In genomic region chr1:134753751-134754630, GRCm38 (mm10) we compare ENCODE assay signal across 9 mouse cellular contexts.
DNase-seq lines count a peak whose midpoint lies in the region; ATAC-seq and TF ChIP-seq lines count a peak whose summit lies in the region.
"Had no signal": no experiment of that assay in that cellular context is flagged by ENCODE, and none has a peak within 500 bp of the region (broad histone marks: within the 10 kb centered on the region; RNA-seq: fewer than 3 reads in every experiment).

No protein-coding gene starts in this region.

- no peaks in the 10 kb centered on the region for H3K27me3 ChIP-seq in hindbrain, embryonic 13.5 days
- no peaks in the 10 kb centered on the region for H3K27me3 ChIP-seq in hindbrain, embryonic 14.5 days (ENCODE audit: control insufficient read depth, insufficient read depth, low read length)
- H3K27me3 ChIP-seq in heart, embryonic 14.5 days (ENCODE audit: control insufficient read depth, insufficient read depth, low read length), result no peaks in the 10 kb centered on the region
- no peaks in the 10 kb centered on the region for H3K27me3 ChIP-seq in lung, postnatal 0 days (replicated peaks; ENCODE audit: insufficient read depth, low read length)

- ATAC-seq in hindbrain, embryonic 13.5 days (ENCODE audit: low FRiP score), result no peak
- no peak; the same call in 1 of the 2 replicates for ATAC-seq in hindbrain, embryonic 14.5 days (ENCODE audit: low FRiP score)
- ATAC-seq in heart, embryonic 14.5 days (ENCODE audit: insufficient number of reproducible peaks, insufficient read depth, low FRiP score, low read depth), result peak; percentile 29; the same call in 1 of the 2 replicates
- ATAC-seq in lung, postnatal 0 days, result peak; percentile 74

- peaks cover 62% of the 10 kb centered on the region for H3K4me1 ChIP-seq in hindbrain, embryonic 13.5 days (replicated peaks)
- peaks cover 22% of the 10 kb centered on the region for H3K4me1 ChIP-seq in hindbrain, embryonic 14.5 days (replicated peaks; ENCODE audit: control insufficient read depth, insufficient read depth, low read length)
- H3K4me1 ChIP-seq in heart, embryonic 14.5 days (ENCODE audit: control insufficient read depth in 2 of 2, insufficient read depth in 2 of 2, low read length in 2 of 2), result peaks cover 31 to 50% of the 10 kb centered on the region in 2 experiments
- peaks cover 29% of the 10 kb centered on the region; the same call in 1 of the 2 replicates for H3K4me1 ChIP-seq in lung, postnatal 0 days (ENCODE audit: insufficient read depth, low read depth, low read length)

- TF ChIP-seq EP300 in lung, postnatal 0 days (IDR thresholded peaks at IDR 0.05), result 0 out of 2 replicates have a peak, but pooled peaks have one; percentile 26

- no peak overlapping the region for H3K4me2 ChIP-seq in hindbrain, embryonic 13.5 days
- no peak overlapping the region for H3K4me2 ChIP-seq in hindbrain, embryonic 14.5 days (replicated peaks)
- no peak overlapping the region for H3K4me2 ChIP-seq in heart, embryonic 14.5 days (ENCODE audit: low read length)
- no peak overlapping the region for H3K4me2 ChIP-seq in lung, postnatal 0 days (replicated peaks; ENCODE audit: low read depth, low read length)

- no peak overlapping the region for H3K4me3 ChIP-seq in hindbrain, embryonic 13.5 days
- H3K4me3 ChIP-seq in hindbrain, embryonic 14.5 days (replicated peaks; ENCODE audit: low read length), result no peak overlapping the region
- no peak overlapping the region for H3K4me3 ChIP-seq in heart, embryonic 14.5 days (ENCODE audit: control insufficient read depth in 1 of 2, insufficient read depth in 1 of 2, low read depth in 1 of 2, low read length in 2 of 2)
- H3K4me3 ChIP-seq in lung, postnatal 0 days (ENCODE audit: low read depth, low read length), result no peak overlapping the region
- H3K4me3 ChIP-seq: myocyte had no signal

- 0 out of 2 replicates have a peak overlapping the region, but pooled peaks have one; percentile 1 for H3K27ac ChIP-seq in hindbrain, embryonic 13.5 days
- H3K27ac ChIP-seq in hindbrain, embryonic 14.5 days, result no peak overlapping the region
- H3K27ac ChIP-seq in heart, embryonic 14.5 days (replicated peaks in 1 of 2; ENCODE audit: control insufficient read depth in 1 of 2, insufficient read depth in 1 of 2, low read depth in 2 of 2, low read length in 2 of 2), result peak overlapping the region; percentile 70 to 79
- H3K27ac ChIP-seq in lung, postnatal 0 days (ENCODE audit: low read length), result peak overlapping the region; percentile 43; the same call in 1 of the 2 replicates

- H3K9ac ChIP-seq in hindbrain, embryonic 13.5 days, result no peak overlapping the region
- H3K9ac ChIP-seq in hindbrain, embryonic 14.5 days, result no peak overlapping the region
- peak overlapping the region; percentile 47 for H3K9ac ChIP-seq in heart, embryonic 14.5 days (ENCODE audit: low read length)
- 0 out of 2 replicates have a peak overlapping the region, but pooled peaks have one; percentile 5 for H3K9ac ChIP-seq in lung, postnatal 0 days (replicated peaks; ENCODE audit: low read depth)

- no peak for DNase-seq in hindbrain, embryonic 14.5 days (ENCODE audit: low spot score)
- peak; percentile 29 for DNase-seq in brain, embryonic 14.5 days (ENCODE audit: low read depth)
- DNase-seq in lung, postnatal 0 days (ENCODE audit: low spot score), result peak; percentile 88
- no peak for DNase-seq in left cerebral cortex, adult 8-10 months (ENCODE audit: low spot score in 2 of 2)
- no peak for DNase-seq in layer of hippocampus, postnatal 36 days
- no peak for DNase-seq in layer of hippocampus, adult 8-10 months (ENCODE audit: low spot score in 2 of 2)

- H3K9me3 ChIP-seq in hindbrain, embryonic 13.5 days, result no peaks in the 10 kb centered on the region
- H3K9me3 ChIP-seq in hindbrain, embryonic 14.5 days (ENCODE audit: control insufficient read depth, low read length), result no peaks in the 10 kb centered on the region
- no peaks in the 10 kb centered on the region for H3K9me3 ChIP-seq in heart, embryonic 14.5 days (ENCODE audit: control insufficient read depth, low read length)
- no peaks in the 10 kb centered on the region for H3K9me3 ChIP-seq in lung, postnatal 0 days (ENCODE audit: low read length)

- 71% methylated on average over 13 of the region's 13 CpGs for WGBS in hindbrain, embryonic 13.5 days
- 69% methylated on average over 13 of the region's 13 CpGs for WGBS in hindbrain, embryonic 14.5 days
- 42% methylated on average over 13 of the region's 13 CpGs for WGBS in heart, embryonic 14.5 days
- 54% methylated on average over 13 of the region's 13 CpGs for WGBS in lung, postnatal 0 days

- no peak for TF ChIP-seq POLR2A in brain, embryonic 14.5 days (IDR thresholded peaks at IDR 0.05; ENCODE audit: borderline replicate concordance, extremely low read depth, insufficient read depth, insufficient read length, poor library complexity, severe bottlenecking)

- no peak for TF ChIP-seq CTCF in brain, embryonic 14.5 days (IDR thresholded peaks at IDR 0.05; ENCODE audit: borderline replicate concordance, extremely low read depth, insufficient read depth, insufficient read length)
- peak; percentile 40 for TF ChIP-seq CTCF in lung, postnatal 0 days (IDR thresholded peaks at IDR 0.05)

- H3K36me3 ChIP-seq in hindbrain, embryonic 13.5 days, result peaks cover 1% of the 10 kb centered on the region; the same call in 1 of the 2 replicates
- H3K36me3 ChIP-seq in hindbrain, embryonic 14.5 days (replicated peaks; ENCODE audit: control insufficient read depth, insufficient read depth), result no peaks in the 10 kb centered on the region
- H3K36me3 ChIP-seq in heart, embryonic 14.5 days (ENCODE audit: control insufficient read depth, insufficient read depth, low read length), result peaks cover 27% of the 10 kb centered on the region
- H3K36me3 ChIP-seq in lung, postnatal 0 days (ENCODE audit: insufficient read depth, low read length), result no peaks in the 10 kb centered on the region

Comparison
In these comparisons a context has a peak if more than half of its experiments do, and no peak if none do; other contexts are left out.
1. ATAC-seq: peak in heart, embryonic 14.5 days (single experiment) and lung, postnatal 0 days (single experiment); none in hindbrain, embryonic 13.5 days (single experiment) and hindbrain, embryonic 14.5 days (single experiment).
2. H3K9ac ChIP-seq: peak in heart, embryonic 14.5 days (single experiment) and lung, postnatal 0 days (single experiment); none in hindbrain, embryonic 13.5 days (single experiment) and hindbrain, embryonic 14.5 days (single experiment).
3. DNase-seq: peak in brain, embryonic 14.5 days (single experiment) and lung, postnatal 0 days (single experiment); none in hindbrain, embryonic 14.5 days (single experiment), left cerebral cortex, adult 8-10 months (0 of 2), layer of hippocampus, postnatal 36 days (0 of 2) and layer of hippocampus, adult 8-10 months (0 of 2).